Mouse (Mus musculus): ENCODE results near the gene Cpsf6. TPM values are rescaled to one million over a fixed set of nuclear protein-coding genes. Genes with fewer than 3 reads are reported as not detected.
A peak's percentile ranks its signal among the peaks of the same experiment; 100 is the strongest.
"Not testable (repeated sequence)": the region's sequence is repeated elsewhere in the genome, so short reads cannot be mapped to it uniquely, and the experiment has no call there.

Cpsf6 gene
- polyA plus RNA-seq, 1 experiment from 2014 or later, result 89.7 TPM

DNA sequence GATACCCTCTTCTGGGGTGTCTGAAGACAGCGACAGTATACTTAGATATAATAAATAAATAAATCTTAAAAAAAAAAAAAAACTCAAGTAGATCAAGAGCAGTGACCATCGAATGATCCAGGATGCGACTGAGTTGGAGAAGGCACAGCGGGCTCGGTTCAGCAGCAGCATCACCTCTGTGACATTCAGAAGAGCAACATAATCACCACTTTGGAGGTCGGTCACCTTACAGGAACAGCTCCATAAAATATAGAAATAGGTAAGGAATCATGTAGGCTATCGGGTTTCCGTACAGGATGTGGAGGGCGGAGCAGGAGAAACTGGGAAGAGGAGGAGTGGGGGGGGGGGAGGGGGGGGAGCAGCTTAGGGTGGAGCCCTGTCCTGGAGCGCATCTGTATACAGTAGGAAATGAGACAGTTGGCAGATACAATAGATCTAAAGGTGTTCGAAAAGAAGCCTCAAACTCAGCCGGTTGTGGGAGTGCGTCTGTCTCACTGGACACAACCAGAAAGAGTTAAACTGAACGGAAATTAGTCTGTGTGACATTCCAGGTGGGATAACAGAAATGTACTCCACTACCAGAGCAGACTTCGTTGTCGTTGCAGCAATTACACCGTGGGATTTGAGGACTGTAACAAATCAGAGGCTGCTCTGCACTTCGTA lies 16.7 kb upstream of the Cpsf6 start:
- H3K4me1 ChIP-seq (ENCODE audit: control insufficient read depth, insufficient read depth, low read length), result 0 out of 2 replicates have a peak, but pooled peaks cover 2% of the 10 kb centered on the region
- H3K36me3 ChIP-seq (ENCODE audit: control insufficient read depth, insufficient read depth), result no peaks in the 10 kb centered on the region
- H3K27ac ChIP-seq (ENCODE audit: low read length), result no peak overlapping the region
- H3K27me3 ChIP-seq (ENCODE audit: control insufficient read depth, insufficient read depth, low read length), result no peaks in the 10 kb centered on the region
- H3K4me2 ChIP-seq (ENCODE audit: low read depth, low read length), result peak overlapping the region; percentile 45
- 39% methylated on average over 17 of the region's 18 CpGs for WGBS
- H3K9me3 ChIP-seq (replicated peaks; ENCODE audit: control insufficient read depth, low read length), result no peaks in the 10 kb centered on the region
- ATAC-seq (replicated peaks; ENCODE audit: extremely low read depth, insufficient read depth, low FRiP score), result no peak
- no peak overlapping the region for H3K9ac ChIP-seq (ENCODE audit: low read length)
- H3K4me3 ChIP-seq (ENCODE audit: low read length), result no peak overlapping the region

DNA sequence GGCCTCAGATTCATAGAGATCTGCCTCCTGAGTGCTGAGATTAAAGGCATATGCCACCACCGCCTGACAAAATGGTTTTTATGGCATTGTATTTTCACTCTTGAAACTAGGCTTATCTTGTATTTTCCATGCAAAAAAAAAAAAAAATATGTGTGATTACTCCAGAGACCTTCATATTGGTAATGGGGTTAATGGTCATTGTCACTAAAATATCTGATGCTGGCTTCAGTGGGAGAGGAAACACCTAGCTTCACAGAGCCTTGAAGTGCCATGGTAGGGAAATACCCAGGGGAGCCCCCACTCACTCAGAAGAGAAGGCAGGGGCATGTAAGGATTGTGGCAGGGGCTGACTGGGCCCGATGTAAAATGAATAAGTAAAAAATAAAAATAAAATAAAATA lies 16.0 kb upstream of the Cpsf6 start:
- Histone ChIP-seq H3K36me3 (ENCODE audit: control insufficient read depth, insufficient read depth) (no peaks in the 10 kb centered on the region), H3K4me2 (ENCODE audit: low read depth, low read length) (no peak overlapping the region)
- WGBS, result 86% methylated on average over 2 of the region's 2 CpGs

DNA sequence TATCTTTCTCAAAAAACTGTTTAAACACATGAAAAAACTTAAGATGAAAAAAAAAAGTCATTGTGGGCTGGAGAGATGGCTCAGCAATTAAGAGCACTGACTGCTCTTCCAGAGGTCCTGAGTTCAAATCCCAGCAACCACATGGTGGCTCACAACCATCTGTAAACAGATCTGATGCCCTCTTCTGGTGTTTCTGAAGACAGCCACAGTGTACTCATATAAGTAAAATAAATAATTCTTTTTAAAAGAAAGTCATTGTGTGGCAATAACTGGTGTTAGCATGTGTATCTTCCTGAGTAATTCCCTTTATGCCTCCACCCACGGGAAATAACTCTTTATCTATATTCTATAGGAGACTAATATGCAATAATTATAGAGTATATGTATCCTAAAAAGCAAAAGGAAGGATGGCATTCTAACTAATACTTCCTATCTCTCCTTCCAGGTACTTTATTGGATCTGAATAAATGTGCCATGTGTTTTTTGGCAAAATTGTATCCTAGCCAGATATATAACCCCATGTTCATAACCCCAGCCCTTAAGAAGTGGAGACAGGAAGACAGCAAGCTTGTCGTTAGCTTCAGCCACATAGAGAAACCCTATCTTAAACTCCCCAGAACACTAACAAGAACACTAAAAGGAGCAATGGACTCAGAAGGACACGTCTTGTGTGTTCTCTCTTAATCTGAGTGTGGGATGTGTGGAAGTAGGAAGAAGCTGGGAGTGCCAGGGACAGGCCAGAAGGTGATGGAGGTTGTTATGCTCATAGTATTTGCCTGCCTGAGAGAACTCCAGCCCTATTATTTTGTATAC lies 15.1 kb upstream of the Cpsf6 start:
- no peak overlapping the region for H3K9ac ChIP-seq (ENCODE audit: low read length)
- WGBS, result 76% methylated on average over 3 of the region's 3 CpGs
- no peak overlapping the region for H3K4me2 ChIP-seq (ENCODE audit: low read depth, low read length)
- H3K27me3 ChIP-seq (ENCODE audit: control insufficient read depth, insufficient read depth, low read length), result no peaks in the 10 kb centered on the region
- no peak overlapping the region for H3K27ac ChIP-seq (ENCODE audit: low read length)
- 0 out of 2 replicates have a peak, but pooled peaks cover 2% of the 10 kb centered on the region for H3K4me1 ChIP-seq (ENCODE audit: control insufficient read depth, insufficient read depth, low read length)
- H3K4me3 ChIP-seq (ENCODE audit: low read length), result no peak overlapping the region
- H3K9me3 ChIP-seq (replicated peaks; ENCODE audit: control insufficient read depth, low read length), result no peaks in the 10 kb centered on the region
- no peak for ATAC-seq (replicated peaks; ENCODE audit: extremely low read depth, insufficient read depth, low FRiP score)
- H3K36me3 ChIP-seq (ENCODE audit: control insufficient read depth, insufficient read depth), result no peaks in the 10 kb centered on the region

More for the DNA sequence above, 16.0 kb upstream of the Cpsf6 start:
- no peaks in the 10 kb centered on the region for H3K9me3 ChIP-seq (replicated peaks; ENCODE audit: control insufficient read depth, low read length)
- H3K27me3 ChIP-seq (ENCODE audit: control insufficient read depth, insufficient read depth, low read length), result no peaks in the 10 kb centered on the region
- H3K9ac ChIP-seq (ENCODE audit: low read length), result no peak overlapping the region
- H3K4me3 ChIP-seq (ENCODE audit: low read length), result no peak overlapping the region
- ATAC-seq (replicated peaks; ENCODE audit: extremely low read depth, insufficient read depth, low FRiP score), result no peak
- no peak overlapping the region for H3K27ac ChIP-seq (ENCODE audit: low read length)
- H3K4me1 ChIP-seq (ENCODE audit: control insufficient read depth, insufficient read depth, low read length), result 0 out of 2 replicates have a peak, but pooled peaks cover 2% of the 10 kb centered on the region

DNA sequence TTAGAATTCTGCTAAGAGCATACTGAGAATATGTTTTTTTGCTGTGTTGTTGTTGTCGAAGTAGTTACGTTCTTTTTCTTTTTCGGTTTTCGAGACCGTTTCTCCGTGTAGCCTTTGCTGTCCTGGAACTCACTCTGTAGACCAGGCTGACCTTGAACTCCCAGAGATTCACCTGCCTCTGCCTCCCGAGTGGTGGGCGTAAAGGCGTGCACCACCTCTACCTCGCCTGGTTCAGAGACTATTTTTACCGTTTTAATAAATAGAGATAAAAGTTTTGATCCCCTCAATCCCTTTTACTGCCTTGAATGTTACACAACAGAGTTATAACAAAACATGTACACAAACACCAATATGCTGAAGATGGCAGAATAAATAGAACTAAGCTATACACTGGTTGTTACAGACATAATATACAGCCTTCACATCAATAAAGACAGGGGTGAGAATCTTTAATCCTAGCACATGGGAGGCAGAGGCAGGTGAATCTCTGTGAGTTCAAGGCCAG lies 14.1 kb upstream of the Cpsf6 start:
- Histone ChIP-seq H3K36me3 (ENCODE audit: control insufficient read depth, insufficient read depth) (no peaks in the 10 kb centered on the region), H3K4me3 (ENCODE audit: low read length) (peak overlapping the region; percentile 48), H3K27me3 (ENCODE audit: control insufficient read depth, insufficient read depth, low read length) (no peaks in the 10 kb centered on the region), H3K9ac (ENCODE audit: low read length) (peak overlapping the region; percentile 53), H3K27ac (ENCODE audit: low read length) (peak overlapping the region; percentile 30; the same call in 1 of the 2 replicates), H3K4me1 (ENCODE audit: control insufficient read depth, insufficient read depth, low read length) (0 out of 2 replicates have a peak, but pooled peaks cover 2% of the 10 kb centered on the region), H3K4me2 (ENCODE audit: low read depth, low read length) (peak overlapping the region; percentile 66), H3K9me3 (replicated peaks; ENCODE audit: control insufficient read depth, low read length) (no peaks in the 10 kb centered on the region)
- WGBS, result 55% methylated on average over 11 of the region's 11 CpGs
- no peak for ATAC-seq (replicated peaks; ENCODE audit: extremely low read depth, insufficient read depth, low FRiP score)

DNA sequence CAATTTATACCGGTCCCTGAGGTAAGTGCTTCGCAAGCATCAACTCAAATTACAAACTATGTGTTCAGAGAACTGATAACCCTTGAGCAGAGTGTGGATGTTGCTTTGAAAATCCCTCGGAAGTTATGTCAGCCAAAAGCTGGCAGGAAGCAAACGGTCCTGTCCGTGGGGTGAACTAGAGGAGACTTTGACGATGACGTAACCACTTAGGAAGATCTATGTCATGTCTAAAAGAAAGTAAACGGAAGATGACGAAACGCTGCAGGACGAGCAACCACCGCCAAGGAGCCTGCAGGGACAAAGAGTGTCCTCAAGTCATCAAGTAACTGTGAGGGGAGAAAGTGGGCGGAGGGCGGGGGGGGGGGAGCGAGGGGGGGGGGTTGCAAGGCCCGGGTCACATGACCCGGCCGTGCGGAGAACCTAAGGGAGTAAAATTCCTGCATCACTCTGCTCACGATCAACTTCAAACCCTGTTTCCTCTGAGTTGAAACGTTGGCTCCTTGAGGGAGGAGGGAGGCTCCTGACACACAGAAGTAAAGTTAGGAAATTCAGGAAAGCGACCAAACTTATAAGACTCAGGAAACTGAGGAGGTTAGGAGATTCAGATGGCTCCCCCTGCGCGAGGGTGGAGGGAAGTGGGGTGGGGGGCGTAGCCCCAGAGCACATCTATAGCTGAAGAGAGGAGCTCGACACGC lies 13.5 kb upstream of the Cpsf6 start:
- peak; percentile 71 for ATAC-seq (replicated peaks; ENCODE audit: extremely low read depth, insufficient read depth, low FRiP score)
- H3K4me2 ChIP-seq (ENCODE audit: low read depth, low read length), result peak overlapping the region; percentile 66
- H3K4me3 ChIP-seq (ENCODE audit: low read length), result peak overlapping the region; percentile 48
- H3K9me3 ChIP-seq (replicated peaks; ENCODE audit: control insufficient read depth, low read length), result no peaks in the 10 kb centered on the region
- H3K9ac ChIP-seq (ENCODE audit: low read length), result peak overlapping the region; percentile 53
- H3K27ac ChIP-seq (ENCODE audit: low read length), result peak overlapping the region; percentile 30; the same call in 1 of the 2 replicates
- H3K36me3 ChIP-seq (ENCODE audit: control insufficient read depth, insufficient read depth), result no peaks in the 10 kb centered on the region
- 0 out of 2 replicates have a peak, but pooled peaks cover 2% of the 10 kb centered on the region for H3K4me1 ChIP-seq (ENCODE audit: control insufficient read depth, insufficient read depth, low read length)
- no peaks in the 10 kb centered on the region for H3K27me3 ChIP-seq (ENCODE audit: control insufficient read depth, insufficient read depth, low read length)
- 2% methylated on average over 24 of the region's 27 CpGs for WGBS

DNA sequence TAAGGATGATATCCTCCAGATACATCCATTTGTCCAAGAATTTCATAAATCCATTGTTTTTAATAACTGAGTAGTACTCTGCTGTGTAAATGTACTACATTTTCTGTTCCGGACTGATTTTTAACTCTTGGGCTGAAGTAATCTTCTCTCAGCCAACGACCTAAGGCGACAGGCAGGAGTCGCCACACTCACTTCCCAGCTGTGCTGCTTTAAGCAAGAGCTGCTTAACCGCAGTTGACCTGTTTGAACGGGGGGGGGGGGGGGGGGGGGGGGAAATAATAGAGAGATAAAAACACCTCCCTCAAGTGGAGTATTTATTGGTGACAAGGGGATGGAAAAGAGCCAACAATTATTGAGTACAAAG lies 13.0 kb upstream of the Cpsf6 start:
- Histone ChIP-seq H3K27me3 (ENCODE audit: control insufficient read depth, insufficient read depth, low read length) (no peaks in the 10 kb centered on the region), H3K4me2 (ENCODE audit: low read depth, low read length) (peak overlapping the region; percentile 66), H3K4me3 (ENCODE audit: low read length) (peak overlapping the region; percentile 48), H3K36me3 (ENCODE audit: control insufficient read depth, insufficient read depth) (no peaks in the 10 kb centered on the region), H3K4me1 (ENCODE audit: control insufficient read depth, insufficient read depth, low read length) (0 out of 2 replicates have a peak, but pooled peaks cover 2% of the 10 kb centered on the region), H3K27ac (ENCODE audit: low read length) (no peak overlapping the region), H3K9ac (ENCODE audit: low read length) (peak overlapping the region; percentile 53), H3K9me3 (replicated peaks; ENCODE audit: control insufficient read depth, low read length) (no peaks in the 10 kb centered on the region)
- 4% methylated on average over 6 of the region's 6 CpGs for WGBS
- ATAC-seq (replicated peaks; ENCODE audit: extremely low read depth, insufficient read depth, low FRiP score), result no peak

DNA sequence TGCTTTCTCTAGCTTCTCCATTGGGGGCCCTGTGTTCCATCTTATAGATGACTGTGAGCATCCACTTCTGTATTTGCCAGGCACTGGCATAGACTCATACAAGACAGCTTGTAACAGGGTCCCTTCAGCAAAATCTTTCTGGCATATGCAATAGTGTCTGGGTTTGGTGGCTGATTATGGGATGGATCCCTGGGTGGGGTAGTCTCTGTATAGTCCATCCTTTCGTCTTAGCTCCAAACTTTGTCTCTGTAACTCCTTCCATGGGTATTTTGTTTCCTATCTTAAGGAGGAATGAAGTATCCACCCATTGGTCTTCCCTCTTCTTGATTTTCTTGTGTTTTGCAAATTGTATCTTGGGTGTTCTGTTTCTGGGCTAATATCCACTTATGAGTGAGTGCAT lies 12.6 kb upstream of the Cpsf6 start:
- H3K4me1 ChIP-seq (ENCODE audit: control insufficient read depth, insufficient read depth, low read length); H3K27me3 ChIP-seq (ENCODE audit: control insufficient read depth, insufficient read depth, low read length); H3K4me3 ChIP-seq (ENCODE audit: low read length); H3K27ac ChIP-seq (ENCODE audit: low read length); H3K36me3 ChIP-seq (ENCODE audit: control insufficient read depth, insufficient read depth); H3K4me2 ChIP-seq (ENCODE audit: low read depth, low read length); H3K9me3 ChIP-seq (replicated peaks; ENCODE audit: control insufficient read depth, low read length); ATAC-seq (replicated peaks; ENCODE audit: extremely low read depth, insufficient read depth, low FRiP score); H3K9ac ChIP-seq (ENCODE audit: low read length): not testable (repeated sequence)
- 86% methylated on average over 1 of the region's 1 CpGs for WGBS

DNA sequence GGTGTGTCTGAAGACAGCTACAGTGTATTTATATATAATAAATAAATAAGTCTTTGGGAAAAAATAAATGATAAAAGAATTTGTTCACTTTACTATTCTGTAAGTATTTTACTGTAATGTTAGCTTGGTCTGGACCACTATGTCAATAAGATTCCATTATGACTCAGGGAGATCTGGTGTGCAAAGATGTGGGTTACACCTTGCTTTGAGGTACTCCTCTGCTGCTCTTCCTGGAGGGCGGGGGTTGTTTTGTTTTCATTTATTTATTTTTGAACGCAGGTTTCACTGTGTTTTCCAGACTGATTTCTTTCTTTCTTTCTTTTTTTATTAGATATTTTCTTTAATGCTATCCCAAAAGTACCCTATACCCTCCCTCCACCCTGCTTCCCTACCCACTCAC lies 12.0 kb upstream of the Cpsf6 start:
- H3K9me3 ChIP-seq (replicated peaks; ENCODE audit: control insufficient read depth, low read length), result no peaks in the 10 kb centered on the region
- no peak overlapping the region for H3K27ac ChIP-seq (ENCODE audit: low read length)
- no peak overlapping the region for H3K4me3 ChIP-seq (ENCODE audit: low read length)
- no peak overlapping the region for H3K9ac ChIP-seq (ENCODE audit: low read length)
- no peaks in the 10 kb centered on the region for H3K36me3 ChIP-seq (ENCODE audit: control insufficient read depth, insufficient read depth)
- no peak for ATAC-seq (replicated peaks; ENCODE audit: extremely low read depth, insufficient read depth, low FRiP score)
- no peak overlapping the region for H3K4me2 ChIP-seq (ENCODE audit: low read depth, low read length)
- H3K4me1 ChIP-seq (ENCODE audit: control insufficient read depth, insufficient read depth, low read length), result 0 out of 2 replicates have a peak, but pooled peaks cover 2% of the 10 kb centered on the region
- no peaks in the 10 kb centered on the region for H3K27me3 ChIP-seq (ENCODE audit: control insufficient read depth, insufficient read depth, low read length)
- 94% methylated on average over 2 of the region's 2 CpGs for WGBS
